8 mouse cellular contexts compared by ENCODE assay signal in genomic region chr2:79372486-79373200, GRCm38 (mm10).
DNase-seq lines count a peak whose midpoint lies in the region; ATAC-seq lines count a peak whose summit lies in the region.

No protein-coding gene starts in this region.

- no peaks in the 10 kb centered on the region for H3K36me3 ChIP-seq in midbrain, embryonic 13.5 days
- H3K36me3 ChIP-seq in midbrain, embryonic 16.5 days (ENCODE audit: control insufficient read depth, insufficient read depth, low read length), result no peaks in the 10 kb centered on the region

- H3K9me3 ChIP-seq in midbrain, embryonic 13.5 days, result no peaks in the 10 kb centered on the region
- no peaks in the 10 kb centered on the region for H3K9me3 ChIP-seq in midbrain, embryonic 16.5 days (replicated peaks; ENCODE audit: control insufficient read depth, low read length, poor library complexity, severe bottlenecking)

- no peaks in the 10 kb centered on the region for H3K27me3 ChIP-seq in midbrain, embryonic 13.5 days
- no peaks in the 10 kb centered on the region for H3K27me3 ChIP-seq in midbrain, embryonic 16.5 days (ENCODE audit: control insufficient read depth, insufficient read depth, low read depth, low read length)

- ATAC-seq in midbrain, embryonic 13.5 days, result 0 out of 2 replicates have a peak, but pooled peaks have one; percentile 35
- no peak for ATAC-seq in midbrain, embryonic 16.5 days

- peak; percentile 75 for DNase-seq in NIH3T3 (ENCODE audit: low read depth)
- peak; percentile 89 to 91 for DNase-seq in cerebellum, postnatal 14 days
- DNase-seq in induced T-regulatory cell, adult 2 months (ENCODE audit: low read depth), result peak; percentile 60
- DNase-seq in lung, postnatal 25 days (ENCODE audit: low spot score), result peak; percentile 12
- DNase-seq in layer of hippocampus, postnatal 36 days, result no peak
- DNase-seq in right cerebral cortex, adult 2 months (ENCODE audit: low spot score in 2 of 2), result no peak

- no peak overlapping the region for H3K4me3 ChIP-seq in midbrain, embryonic 13.5 days (replicated peaks)
- no peak overlapping the region for H3K4me3 ChIP-seq in midbrain, embryonic 16.5 days (ENCODE audit: low read depth, low read length)

- H3K4me2 ChIP-seq in midbrain, embryonic 13.5 days (replicated peaks), result no peak overlapping the region
- H3K4me2 ChIP-seq in midbrain, embryonic 16.5 days (ENCODE audit: low read length), result no peak overlapping the region

- 49% methylated on average over 6 of the region's 6 CpGs for WGBS in midbrain, embryonic 13.5 days
- WGBS in midbrain, embryonic 16.5 days, result 58% methylated on average over 6 of the region's 6 CpGs

- H3K9ac ChIP-seq in midbrain, embryonic 13.5 days (replicated peaks), result no peak overlapping the region
- no peak overlapping the region for H3K9ac ChIP-seq in midbrain, embryonic 16.5 days (ENCODE audit: low read depth, low read length)

- H3K4me1 ChIP-seq in midbrain, embryonic 13.5 days (replicated peaks), result peaks cover 7% of the 10 kb centered on the region
- H3K4me1 ChIP-seq in midbrain, embryonic 16.5 days (ENCODE audit: control insufficient read depth, insufficient read depth, low read length), result no peaks in the 10 kb centered on the region

- no peak overlapping the region for H3K27ac ChIP-seq in midbrain, embryonic 13.5 days
- no peak overlapping the region for H3K27ac ChIP-seq in midbrain, embryonic 16.5 days (ENCODE audit: low read length)

Comparison
In these comparisons a context has a peak if more than half of its experiments do, and no peak if none do; other contexts are left out.
1. DNase-seq: peak in NIH3T3 (single experiment), cerebellum, postnatal 14 days (2 of 2), induced T-regulatory cell, adult 2 months (single experiment) and lung, postnatal 25 days (single experiment); none in layer of hippocampus, postnatal 36 days (0 of 2) and right cerebral cortex, adult 2 months (0 of 2).